Mouse (Mus musculus) olfactory bulb, adult 2 months (tissue): ENCODE results near the gene Fam168a. TPM values are rescaled to one million over a fixed set of nuclear protein-coding genes. Genes with fewer than 3 reads are reported as not detected.

Source experiments
- H3K27ac ChIP-seq: fragments of 200-500 bp; 2 replicates; pipeline ENCODE4 v1.5.1; 2012; ENCODE audit warnings: low read depth, low read length; ENCODE audit not compliant: insufficient read depth
- H3K4me1 ChIP-seq: fragments of 200-500 bp; 2 replicates; pipeline ENCODE4 v1.6.1; 2012; ENCODE audit warnings: low read length; ENCODE audit not compliant: control insufficient read depth, insufficient read depth
- H3K4me3 ChIP-seq: fragments of 200-500 bp; 2 replicates; pipeline ENCODE4 v1.5.1; 2012; ENCODE audit warnings: mild to moderate bottlenecking, low read depth, low read length, moderate library complexity; ENCODE audit not compliant: insufficient read depth
- CTCF ChIP-seq: fragments of 200-500 bp; IDR thresholded peaks from 2 replicates; pipeline ENCODE4 v1.5.1; 2012; ENCODE audit warnings: low read depth, mild to moderate bottlenecking, low read length, moderate library complexity; ENCODE audit not compliant: insufficient read depth
- POLR2A ChIP-seq: fragments of 200-500 bp; IDR thresholded peaks from 2 replicates; pipeline ENCODE4 v1.6.1; 2012; ENCODE audit warnings: mild to moderate bottlenecking, low read depth, low read length, moderate library complexity; ENCODE audit not compliant: insufficient read depth
- WGBS: fragments of 180-500 bp; shearing (Covaris S2); methylation state at CpG from one replicate; pipeline ENCODE4 v1.1.7; 2018; 5-methylcytosine and 5-hydroxymethylcytosine counted together
- polyA plus RNA-seq: library from polyadenylated mRNA; stranded (reverse); fragments of >200 nt; gene quantifications from 2 replicates; pipeline ENCODE4 v1.2.4, GENCODE M21; 2012; ENCODE audit warnings: low replicate concordance; ENCODE audit not compliant: missing spikeins, insufficient read depth, insufficient read length

Gene Fam168a
- polyA plus RNA-seq, 1 experiment, result not detected

GRCm38 (mm10) chr7:100767568-100767967 lies 61.1 kb downstream of the Fam168a start:
- no peak overlapping the region for H3K27ac ChIP-seq
- 54% methylated on average over 3 of the region's 3 CpGs for WGBS

GRCm38 (mm10) chr7:100768009-100768408 lies 61.6 kb downstream of the Fam168a start:
- H3K27ac ChIP-seq, result no peak overlapping the region
- no peaks in the 10 kb centered on the region for H3K4me1 ChIP-seq
- TF ChIP-seq CTCF, result no peak
- H3K4me3 ChIP-seq, result no peak overlapping the region
- 88% methylated on average over 3 of the region's 3 CpGs for WGBS

More at GRCm38 (mm10) chr7:100767568-100767967, 61.1 kb downstream of the Fam168a start:
- no peak for TF ChIP-seq CTCF
- no peak for TF ChIP-seq POLR2A
- Histone ChIP-seq H3K4me3 (no peak overlapping the region), H3K4me1 (no peaks in the 10 kb centered on the region)

GRCm38 (mm10) chr7:100769534-100770083 lies 63.2 kb downstream of the Fam168a start:
- TF ChIP-seq POLR2A, result no peak
- TF ChIP-seq CTCF, result no peak
- H3K4me3 ChIP-seq, result no peak overlapping the region
- H3K4me1 ChIP-seq, result no peaks in the 10 kb centered on the region
- WGBS, result 87% methylated on average over 7 of the region's 7 CpGs
- no peak overlapping the region for H3K27ac ChIP-seq

DNA sequence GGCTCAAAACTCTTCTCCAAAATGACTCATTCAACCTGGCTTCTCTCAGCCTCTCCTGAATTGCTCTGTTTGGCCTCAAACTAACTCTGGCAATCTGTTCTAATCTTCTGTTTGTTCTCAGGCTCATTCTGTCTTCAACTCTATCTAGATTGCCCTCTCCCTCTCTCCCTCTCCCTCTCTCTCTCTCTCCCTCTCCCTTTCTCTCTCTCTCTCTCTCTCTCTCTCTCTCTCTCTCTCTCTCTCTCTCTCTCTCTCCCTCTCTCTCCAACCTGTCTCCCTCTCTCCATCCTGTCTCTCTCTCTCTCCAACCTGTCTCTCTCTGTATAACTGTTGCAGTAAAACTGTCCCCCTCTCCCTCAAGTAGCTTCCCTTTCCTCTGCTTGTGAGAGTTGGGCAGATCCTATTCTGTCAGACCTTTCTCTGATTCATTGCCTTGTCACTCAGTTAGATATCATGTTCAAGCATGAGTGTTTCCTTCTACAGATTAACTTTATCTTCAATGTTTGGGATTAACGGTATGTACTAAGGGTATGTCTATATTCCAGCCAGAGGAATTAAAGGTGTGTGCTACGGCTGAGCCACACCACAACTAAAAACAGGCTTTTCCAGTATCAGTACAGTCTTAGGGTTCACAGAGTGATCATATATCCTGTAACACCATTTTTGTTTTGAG lies 64.4 kb downstream of the Fam168a start:
- H3K27ac ChIP-seq, result no peak overlapping the region
- 97% methylated on average over 2 of the region's 2 CpGs for WGBS
- TF ChIP-seq CTCF (no peak), POLR2A (no peak)
- no peaks in the 10 kb centered on the region for H3K4me1 ChIP-seq
- no peak overlapping the region for H3K4me3 ChIP-seq

DNA sequence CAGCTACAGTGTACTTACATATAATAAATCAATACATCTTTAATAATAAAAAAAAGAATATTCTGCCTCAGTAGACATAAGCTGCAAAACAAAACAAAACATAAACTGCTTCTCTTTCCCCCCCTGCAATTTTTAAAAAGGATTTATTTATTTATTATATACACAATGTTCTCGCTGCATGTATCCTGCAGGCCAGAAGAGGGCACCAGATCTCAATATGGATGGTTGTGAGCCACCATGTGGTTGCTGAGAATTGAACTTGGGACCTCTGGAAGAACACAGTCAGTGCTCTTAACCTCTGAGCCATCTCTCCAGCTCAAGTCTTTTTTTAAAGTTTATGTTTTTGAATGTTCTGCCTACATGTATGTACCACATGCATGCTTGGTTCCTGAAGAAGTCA lies 67.8 kb downstream of the Fam168a start:
- no peak for TF ChIP-seq CTCF
- no peak for TF ChIP-seq POLR2A
- WGBS, result 97% methylated on average over 1 of the region's 1 CpGs

GRCm38 (mm10) chr7:100775810-100776209 lies 69.4 kb downstream of the Fam168a start:
- no peaks in the 10 kb centered on the region for H3K4me1 ChIP-seq
- WGBS, result 100% methylated on average over 1 of the region's 1 CpGs
- no peak overlapping the region for H3K27ac ChIP-seq
- no peak for TF ChIP-seq POLR2A
- no peak for TF ChIP-seq CTCF
- no peak overlapping the region for H3K4me3 ChIP-seq

More for the DNA sequence above, 67.8 kb downstream of the Fam168a start:
- H3K27ac ChIP-seq, result no peak overlapping the region
- no peak overlapping the region for H3K4me3 ChIP-seq
- H3K4me1 ChIP-seq, result no peaks in the 10 kb centered on the region

DNA sequence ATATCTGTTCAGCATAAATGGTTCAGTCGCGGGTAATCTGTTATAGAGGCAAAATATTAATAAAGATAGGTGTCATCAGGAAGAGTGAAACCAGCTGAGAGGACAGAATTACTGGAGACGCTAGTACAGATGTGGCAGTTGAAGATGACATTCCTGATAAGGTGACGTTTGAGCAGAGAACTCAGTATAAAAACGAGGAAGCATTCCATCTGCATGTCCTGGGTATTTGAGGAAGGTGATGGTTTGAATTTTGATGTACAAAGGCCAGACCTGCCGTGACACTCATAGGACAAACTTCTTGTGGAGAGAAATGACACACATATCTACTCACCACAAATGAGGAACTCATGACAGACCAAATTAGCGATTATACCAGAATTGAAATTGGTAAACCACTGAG lies 73.8 kb downstream of the Fam168a start:
- no peak overlapping the region for H3K27ac ChIP-seq
- 89% methylated on average over 7 of the region's 7 CpGs for WGBS
- no peak for TF ChIP-seq POLR2A
- TF ChIP-seq CTCF, result no peak
- H3K4me1 ChIP-seq, result no peaks in the 10 kb centered on the region
- no peak overlapping the region for H3K4me3 ChIP-seq

- no peak overlapping the region for H3K4me3 ChIP-seq
- no peak overlapping the region for H3K27ac ChIP-seq
- TF ChIP-seq CTCF, result no peak
- TF ChIP-seq POLR2A, result no peak
- 68% methylated on average over 2 of the region's 2 CpGs for WGBS
- no peaks in the 10 kb centered on the region for H3K4me1 ChIP-seq
Observed at GRCm38 (mm10) chr7:100784650-100785049, 78.2 kb downstream of the Fam168a start.

GRCm38 (mm10) chr7:100785426-100785825 lies 79.0 kb downstream of the Fam168a start:
- Histone ChIP-seq H3K4me1 (no peaks in the 10 kb centered on the region), H3K27ac (no peak overlapping the region), H3K4me3 (no peak overlapping the region)
- no peak for TF ChIP-seq CTCF
- TF ChIP-seq POLR2A, result no peak
- 70% methylated on average over 4 of the region's 4 CpGs for WGBS
